Mouse (Mus musculus) hindbrain, postnatal 0 days (tissue): ENCODE results near the gene Rcsd1. TPM values are rescaled to one million over a fixed set of nuclear protein-coding genes. Genes with fewer than 3 reads are reported as not detected.

Source experiments
- ATAC-seq: fragments of 200-750 bp; cut with Nextera tagmentation; 2 replicates; pipeline ENCODE4 v1.8.0; 2017; ENCODE audit warnings: mild to moderate bottlenecking, moderate TSS enrichment, moderate library complexity
- DNase-seq: peaks from one replicate; pipeline ENCODE4 v3.0.0-alpha.2; 2015; ENCODE audit warnings: low spot score
- H3K27ac ChIP-seq: fragments of 300-500 bp; sonication (generic); 2 replicates; pipeline ENCODE4 v1.5.1; 2014; ENCODE audit warnings: mild to moderate bottlenecking
- H3K27me3 ChIP-seq: fragments of 300-500 bp; sonication (generic); 2 replicates; pipeline ENCODE4 v1.6.1; 2014; ENCODE audit warnings: low read length, mixed read lengths; ENCODE audit not compliant: insufficient read depth
- H3K36me3 ChIP-seq: fragments of 300-500 bp; sonication (generic); 2 replicates; pipeline ENCODE4 v1.6.1; 2014; ENCODE audit warnings: low read length, mixed read lengths; ENCODE audit not compliant: insufficient read depth
- H3K4me1 ChIP-seq: fragments of 300-500 bp; sonication (generic); 2 replicates; pipeline ENCODE4 v1.6.1; 2014; ENCODE audit warnings: antibody characterized with exemption, low read length, mixed read lengths; ENCODE audit not compliant: insufficient read depth
- H3K4me2 ChIP-seq: fragments of 300-500 bp; sonication (generic); 2 replicates; pipeline ENCODE4 v1.6.1; 2014; ENCODE audit warnings: low read depth, mild to moderate bottlenecking, low read length, moderate library complexity, mixed read lengths
- H3K4me3 ChIP-seq: fragments of 300-500 bp; sonication (generic); 2 replicates; pipeline ENCODE4 v1.5.1; 2014; ENCODE audit warnings: low read length
- H3K9ac ChIP-seq: fragments of 300-500 bp; sonication (generic); replicated peaks from 2 replicates; pipeline ENCODE4 v1.6.1; 2014; ENCODE audit warnings: mild to moderate bottlenecking, low read length, moderate library complexity, mixed read lengths
- H3K9me3 ChIP-seq: fragments of 300-500 bp; sonication (generic); 2 replicates; pipeline ENCODE4 v1.6.1; 2016; ENCODE audit warnings: low read length, mixed read lengths
- CTCF ChIP-seq: IDR thresholded peaks from 2 replicates; pipeline ENCODE4 v1.5.1; 2016; ENCODE audit warnings: antibody characterized with exemption, control low read depth, low read depth
- WGBS: fragments of 180-500 bp; shearing (Covaris S2); extraction: QIAGEN DNeasy Blood & Tissue Kit; methylation state at CpG from one replicate; pipeline ENCODE4 v1.1.7; 2014; 5-methylcytosine and 5-hydroxymethylcytosine counted together
- polyA plus RNA-seq: library from polyadenylated mRNA; unstranded; fragments of >200 nt; fragmentation: Nextera tagmentation; extraction: Ambion mirVana; gene quantifications from 2 replicates; pipeline ENCODE4 v1.2.1, GENCODE M21; 2015
- total RNA-seq: library from RNA; depleted of rRNA; stranded (reverse); fragments of >200 nt; gene quantifications from 2 replicates; pipeline ENCODE4 v1.2.3, GENCODE M21; 2014

The Rcsd1 gene
- total and polyA plus RNA-seq, 2 experiments from 2014 or later: 6.0 to 9.2 TPM

DNA sequence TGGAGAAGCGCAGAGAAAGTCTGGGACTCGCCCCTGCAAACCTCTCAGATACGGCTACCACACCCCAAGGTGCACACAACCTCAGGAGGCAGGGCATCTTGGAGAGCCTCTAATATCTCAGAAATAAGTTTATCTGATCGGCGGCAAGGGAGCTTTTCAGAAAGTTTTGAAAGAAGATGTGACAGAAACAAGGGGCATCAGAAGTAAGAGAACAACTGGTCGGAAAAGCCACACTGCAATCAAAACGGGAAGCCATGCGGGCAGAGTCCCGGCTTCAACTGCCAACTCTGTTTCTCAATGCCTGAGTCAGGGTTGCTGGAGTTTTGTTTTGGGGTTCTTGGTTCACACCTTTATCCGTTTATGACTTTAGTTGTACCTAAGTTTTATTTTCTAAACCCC is 2.3 kb downstream of the Rcsd1 start:
- no peak for TF ChIP-seq CTCF
- Histone ChIP-seq H3K4me1 (no peaks in the 10 kb centered on the region), H3K27me3 (peaks cover 14% of the 10 kb centered on the region), H3K9me3 (no peaks in the 10 kb centered on the region), H3K36me3 (no peaks in the 10 kb centered on the region), H3K4me3 (peak overlapping the region; percentile 67), H3K9ac (peak overlapping the region; percentile 59), H3K4me2 (peak overlapping the region; percentile 99), H3K27ac (peak overlapping the region; percentile 56; the same call in 1 of the 2 replicates)
- no peak for DNase-seq
- 29% methylated on average over 10 of the region's 10 CpGs for WGBS
- ATAC-seq: no peak

DNA sequence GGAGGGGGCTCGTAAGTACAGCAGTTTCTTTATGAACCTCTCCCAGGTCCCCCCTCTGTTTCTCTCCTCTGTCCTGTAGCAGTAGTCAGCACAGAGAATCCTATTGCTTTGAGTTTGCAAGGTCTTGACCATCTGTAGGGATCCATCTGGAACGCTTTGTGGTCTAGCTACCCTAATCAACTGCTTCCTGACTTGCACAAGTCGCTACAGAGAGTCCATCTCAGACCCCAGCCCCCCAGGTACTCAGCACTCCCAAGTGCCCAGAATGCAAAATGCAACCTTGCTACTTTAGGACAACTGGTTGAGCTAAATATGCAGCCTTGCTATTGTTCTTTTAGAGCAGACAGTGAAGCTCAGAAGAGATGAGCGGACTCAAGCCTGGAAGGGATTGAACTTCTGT is 3.1 kb downstream of the Rcsd1 start:
- ATAC-seq (no peak), DNase-seq (no peak)
- no peak for TF ChIP-seq CTCF
- Histone ChIP-seq H3K9ac (no peak overlapping the region), H3K4me1 (no peaks in the 10 kb centered on the region), H3K36me3 (no peaks in the 10 kb centered on the region), H3K4me2 (peak overlapping the region; percentile 99), H3K9me3 (no peaks in the 10 kb centered on the region), H3K27ac (no peak overlapping the region), H3K27me3 (peaks cover 14% of the 10 kb centered on the region), H3K4me3 (peak overlapping the region; percentile 67; the same call in 1 of the 2 replicates)
- 74% methylated on average over 4 of the region's 4 CpGs for WGBS

DNA sequence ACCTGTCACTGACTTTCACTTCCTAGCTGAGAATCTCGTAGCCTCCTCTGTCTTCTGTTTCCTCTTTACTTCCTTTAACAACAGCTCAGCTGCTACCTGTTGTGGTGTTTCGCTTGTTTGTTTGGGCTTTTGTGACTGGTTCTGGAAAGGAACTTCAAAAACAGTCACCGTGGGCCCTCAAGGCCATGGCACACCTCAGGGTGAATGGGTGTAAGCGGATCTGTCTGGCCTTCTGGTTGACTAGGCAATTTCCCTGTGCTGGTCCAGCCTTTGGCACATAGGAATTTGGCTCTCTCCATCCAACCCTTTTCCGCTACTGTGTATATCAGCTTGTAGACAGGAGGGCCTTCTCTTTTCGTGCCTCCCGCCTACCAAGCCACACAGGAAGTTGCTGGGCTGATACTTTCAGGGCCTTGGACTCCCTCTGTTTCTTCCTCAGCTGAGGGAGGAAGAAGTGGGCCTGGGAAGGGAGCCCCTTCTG is 3.6 kb downstream of the Rcsd1 start:
- Histone ChIP-seq H3K9me3 (no peaks in the 10 kb centered on the region), H3K27ac (no peak overlapping the region), H3K4me3 (no peak overlapping the region), H3K36me3 (no peaks in the 10 kb centered on the region), H3K27me3 (peaks cover 14% of the 10 kb centered on the region), H3K4me1 (no peaks in the 10 kb centered on the region), H3K9ac (no peak overlapping the region), H3K4me2 (peak overlapping the region; percentile 99; the same call in 1 of the 2 replicates)
- WGBS: 88% methylated on average over 7 of the region's 7 CpGs
- TF ChIP-seq CTCF: no peak
- ATAC-seq (no peak), DNase-seq (no peak)

DNA sequence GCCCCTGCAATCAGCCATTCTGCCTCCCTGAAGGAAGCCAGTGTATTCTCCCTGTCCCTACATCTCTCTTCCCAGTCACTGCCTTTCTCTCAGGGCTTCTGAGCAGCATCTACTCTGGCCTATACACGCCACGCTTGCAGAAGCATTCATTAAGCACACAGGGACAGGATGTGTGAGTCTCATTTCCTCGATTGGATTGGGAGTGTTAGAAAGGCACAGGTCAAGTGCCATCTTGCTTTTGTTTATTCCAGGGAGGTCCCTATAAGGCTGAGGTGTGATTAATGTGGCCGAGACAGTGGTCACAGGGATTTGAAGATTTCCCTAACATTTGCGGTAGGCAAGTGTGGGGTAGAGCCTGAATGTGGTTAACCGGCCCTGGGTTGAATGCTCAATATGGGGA is 4.2 kb downstream of the Rcsd1 start:
- no peaks in the 10 kb centered on the region for H3K36me3 ChIP-seq
- peaks cover 14% of the 10 kb centered on the region for H3K27me3 ChIP-seq
- DNase-seq (no peak), ATAC-seq (no peak)
- 75% methylated on average over 6 of the region's 6 CpGs for WGBS
- H3K4me1 ChIP-seq: no peaks in the 10 kb centered on the region
- H3K27ac ChIP-seq: no peak overlapping the region
- TF ChIP-seq CTCF: no peak
- H3K9ac ChIP-seq: no peak overlapping the region
- no peaks in the 10 kb centered on the region for H3K9me3 ChIP-seq
- no peak overlapping the region for H3K4me2 ChIP-seq
- H3K4me3 ChIP-seq: no peak overlapping the region

DNA sequence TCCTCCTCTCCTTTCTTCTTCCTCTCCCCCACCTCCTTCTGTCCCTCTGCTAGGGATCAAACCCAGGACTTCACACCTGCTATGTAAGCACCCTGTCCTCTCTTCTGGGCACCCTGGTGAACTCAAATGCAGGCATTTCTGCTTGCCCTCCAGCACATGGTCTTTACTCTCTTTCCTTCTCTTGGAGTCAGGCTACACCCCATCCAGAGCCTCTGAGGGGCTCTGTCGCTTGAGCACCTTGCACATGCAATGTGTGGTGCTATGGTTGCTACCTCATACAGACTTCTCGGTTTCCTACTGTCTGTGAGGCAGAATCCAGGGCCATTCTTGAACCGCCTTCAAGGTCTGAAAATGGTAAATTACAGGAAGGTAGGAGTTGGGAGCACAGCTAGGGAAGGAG is 4.7 kb downstream of the Rcsd1 start:
- Histone ChIP-seq H3K4me1 (no peaks in the 10 kb centered on the region), H3K4me3 (no peak overlapping the region), H3K27ac (no peak overlapping the region), H3K9ac (no peak overlapping the region), H3K27me3 (peaks cover 14% of the 10 kb centered on the region), H3K4me2 (no peak overlapping the region), H3K9me3 (no peaks in the 10 kb centered on the region), H3K36me3 (no peaks in the 10 kb centered on the region)
- DNase-seq: no peak
- no peak for TF ChIP-seq CTCF
- WGBS: 84% methylated on average over 3 of the region's 3 CpGs
- ATAC-seq: no peak

DNA sequence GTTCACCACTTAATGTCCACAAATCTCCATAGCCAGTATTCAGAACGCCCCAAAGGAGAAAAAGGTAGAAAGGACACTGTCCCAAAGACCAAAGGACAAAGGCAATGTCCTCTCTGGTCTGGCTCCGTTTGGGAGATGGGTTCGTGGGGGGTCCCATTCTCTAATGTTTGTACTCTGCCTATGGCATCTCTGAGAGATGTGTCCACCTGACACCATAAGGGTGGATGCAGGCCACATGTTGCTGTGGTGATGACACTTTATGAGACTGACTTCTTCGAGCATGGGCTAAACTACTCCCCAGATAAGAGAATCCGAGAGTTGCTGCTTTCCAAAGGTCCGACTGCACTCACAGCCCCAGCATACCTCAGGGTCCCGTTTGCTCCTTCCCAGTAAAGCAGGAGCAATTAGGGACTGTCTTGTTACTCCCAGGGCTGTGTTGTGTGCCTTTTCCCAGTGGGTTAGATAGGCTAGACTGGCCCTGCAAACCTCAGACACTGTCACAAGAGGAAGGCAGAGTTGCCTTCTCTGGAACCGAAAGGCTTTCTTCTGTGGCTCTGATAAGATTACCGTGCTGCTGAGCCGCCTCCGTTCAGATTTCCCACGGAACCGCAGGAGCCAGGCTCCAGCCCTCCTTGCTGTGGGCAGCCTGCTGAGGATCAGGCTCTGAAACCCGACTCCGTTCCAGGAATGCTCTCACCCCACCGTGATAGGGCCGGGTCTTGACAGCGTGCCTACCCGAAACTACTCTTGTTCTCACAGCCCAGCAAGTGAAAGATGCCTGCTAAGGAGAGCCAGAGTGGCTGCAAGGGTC is 7.1 kb downstream of the Rcsd1 start:
- Histone ChIP-seq H3K4me1 (no peaks in the 10 kb centered on the region), H3K9me3 (no peaks in the 10 kb centered on the region), H3K4me2 (peak overlapping the region; percentile 44), H3K9ac (peak overlapping the region; percentile 14; the same call in 1 of the 2 replicates), H3K27ac (no peak overlapping the region), H3K36me3 (no peaks in the 10 kb centered on the region), H3K27me3 (no peaks in the 10 kb centered on the region), H3K4me3 (no peak overlapping the region)
- no peak for TF ChIP-seq CTCF
- WGBS: 19% methylated on average over 19 of the region's 19 CpGs
- ATAC-seq (0 out of 2 replicates have a peak, but pooled peaks have one; percentile 41), DNase-seq (no peak)

DNA sequence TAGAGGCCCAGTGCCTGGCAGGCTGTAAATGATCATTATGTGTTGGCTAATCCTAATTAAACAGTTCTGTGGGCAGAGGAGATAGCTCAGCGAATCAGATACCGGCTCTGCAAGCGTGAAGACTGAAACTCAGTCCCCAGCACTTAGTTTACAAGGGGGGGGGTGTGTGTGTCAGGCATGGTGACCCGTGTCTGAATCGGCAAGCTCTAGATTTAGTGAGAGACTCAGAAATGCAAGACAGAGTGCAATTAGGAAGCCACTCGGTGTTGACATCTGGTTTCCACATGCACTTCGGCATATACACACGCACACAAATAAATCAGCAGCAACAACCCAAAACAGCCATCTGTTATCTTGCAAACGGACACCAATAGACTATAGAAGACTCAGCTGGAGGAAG is 8.0 kb downstream of the Rcsd1 start:
- no peak overlapping the region for H3K9ac ChIP-seq
- H3K27me3 ChIP-seq: no peaks in the 10 kb centered on the region
- no peak for TF ChIP-seq CTCF
- no peak overlapping the region for H3K4me2 ChIP-seq
- no peaks in the 10 kb centered on the region for H3K4me1 ChIP-seq
- no peak overlapping the region for H3K27ac ChIP-seq
- no peaks in the 10 kb centered on the region for H3K9me3 ChIP-seq
- ATAC-seq (no peak), DNase-seq (no peak)
- 77% methylated on average over 9 of the region's 9 CpGs for WGBS
- H3K36me3 ChIP-seq: no peaks in the 10 kb centered on the region
- no peak overlapping the region for H3K4me3 ChIP-seq
